Mouse (Mus musculus): Measurements from ENCODE around the gene Snx20.

- TF ChIP-seq CTCF (IDR thresholded peaks at IDR 0.05; ENCODE audit: control insufficient read depth, insufficient read depth, insufficient replicate concordance, low read depth, low read length) (no peak), POLR2A (IDR thresholded peaks at IDR 0.05; ENCODE audit: control insufficient read depth, low read depth, low read length) (no peak)
These were observed 25.7 kb downstream of the Snx20 start for GRCm38 (mm10) chr8:88610271-88610670.

Measured in testis, adult 2 months (tissue).